Mouse (Mus musculus): ENCODE measurements at regions not wholly inside any gene's neighbourhood (a gene's known extent, or its start where the extent isn't known, plus 50 kb on each side); places are given as distances from the start of the nearest gene placed in this dataset.

DNA sequence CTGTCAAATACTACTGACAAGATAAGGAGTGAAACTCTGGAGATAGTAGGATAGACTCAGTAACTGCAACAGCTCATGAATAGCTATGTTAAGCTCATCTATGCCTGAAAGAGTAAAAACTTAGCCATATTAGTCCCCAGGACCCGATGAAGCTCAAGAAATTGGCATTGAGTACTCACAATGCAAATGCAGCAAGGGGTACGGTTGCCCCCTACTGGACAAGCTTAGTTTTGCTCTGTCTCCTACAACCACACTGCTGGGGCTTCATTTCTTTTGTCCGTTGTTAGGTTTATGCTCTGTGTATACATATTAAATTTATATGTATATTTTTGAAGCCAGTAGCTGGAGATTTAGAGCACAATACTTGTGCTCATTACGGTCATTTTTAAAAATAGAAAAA, 74.4 kb upstream of the Mup5 start:
- peak in 1 of 2 experiments; percentile 11 for DNase-seq (ENCODE audit: low spot score in 2 of 2)

DNA sequence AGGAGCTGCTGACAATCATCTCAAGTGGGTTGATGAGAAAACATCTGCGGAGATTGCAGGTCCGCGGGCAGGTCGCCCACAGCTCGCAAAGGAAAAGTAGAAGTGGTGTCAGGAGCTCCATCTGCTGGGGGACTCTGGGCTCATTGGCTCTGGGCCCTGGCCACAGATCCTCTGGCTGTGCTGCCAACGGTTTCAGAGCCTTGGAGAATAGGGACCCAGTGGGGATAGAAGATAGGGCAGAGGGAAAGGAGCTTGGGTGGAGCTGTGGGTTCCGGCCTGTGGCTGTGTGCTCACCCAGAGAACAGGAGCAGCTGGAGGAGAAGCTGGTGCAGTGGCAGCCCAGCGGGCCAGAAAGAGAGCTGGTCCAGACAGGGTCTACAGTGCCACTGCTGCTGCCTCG, 67.1 kb upstream of the Mup5 start:
- DNase-seq (ENCODE audit: low spot score in 2 of 2) = no peak

DNA sequence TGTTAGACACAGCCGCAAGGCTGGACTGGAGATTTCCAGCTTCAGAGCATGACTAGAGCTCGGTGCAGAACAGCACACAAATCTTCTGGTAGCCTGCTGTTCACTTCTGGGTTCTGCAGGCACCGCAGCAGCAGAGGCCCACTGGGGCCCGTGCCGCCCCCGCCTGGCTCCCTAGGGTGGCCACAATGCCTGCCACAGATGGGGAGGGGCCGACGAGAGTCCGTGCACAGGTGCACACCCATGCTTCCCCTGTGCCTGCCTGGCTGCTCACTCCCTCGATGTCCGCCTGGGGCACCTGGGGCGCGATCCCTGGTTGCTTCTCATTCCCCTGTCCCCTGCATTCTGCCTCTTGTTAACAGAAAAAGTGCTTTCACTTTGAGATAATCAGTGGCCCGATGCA, 63.2 kb upstream of the Mup5 start:
- no peak for DNase-seq (ENCODE audit: low spot score in 2 of 2)

DNA sequence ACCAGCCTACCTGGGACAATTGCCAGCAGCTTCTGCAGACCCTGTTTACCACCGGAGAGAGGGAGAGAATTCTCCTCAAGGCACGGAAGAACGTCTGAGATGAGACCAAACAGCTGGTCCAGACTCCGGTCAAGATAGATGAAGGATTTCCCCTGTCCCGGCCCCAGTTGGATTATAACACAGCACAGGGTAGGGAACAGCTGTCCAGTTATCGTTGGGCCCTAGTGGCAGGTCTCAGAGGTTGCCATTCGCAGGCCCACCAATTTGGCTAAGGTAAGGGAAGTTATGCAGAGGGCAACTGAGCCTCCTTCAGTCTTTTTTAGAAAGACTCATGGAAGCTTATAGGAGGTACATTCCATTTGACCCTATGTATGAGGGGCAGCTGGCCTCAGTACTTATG, 62.1 kb upstream of the Mup5 start:
- DNase-seq (ENCODE audit: low spot score in 2 of 2) = no peak

Measured in left cerebral cortex, adult 9 months (tissue).